Mouse (Mus musculus): ENCODE measurements around the gene Arid5b. TPM values are rescaled to one million over a fixed set of nuclear protein-coding genes. Genes with fewer than 3 reads are reported as not detected.
A peak's percentile ranks its signal among the peaks of the same experiment; 100 is the strongest.

Arid5b gene
- polyA plus RNA-seq, 1 experiment from 2014 or later, result 10.6 TPM

DNA sequence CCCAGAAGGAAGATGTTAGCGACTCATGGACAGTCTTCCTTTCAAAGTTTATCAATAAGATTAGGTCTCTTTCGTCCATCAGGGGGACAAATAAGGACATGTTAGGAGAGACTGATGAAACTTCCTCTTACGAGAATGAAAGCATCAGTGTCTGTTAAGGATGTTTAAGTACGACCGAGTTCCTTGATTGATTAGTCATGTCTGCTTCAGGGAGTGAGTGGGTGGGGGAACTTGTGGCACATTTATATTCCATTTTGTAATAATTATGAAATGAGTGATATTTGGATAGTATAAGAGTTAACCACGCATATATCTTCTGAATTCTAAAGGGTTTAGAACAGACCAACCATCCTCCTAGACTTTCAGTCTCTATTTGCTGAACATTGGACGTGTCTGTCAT, 22.5 kb upstream of the Arid5b start:
- no peaks in the 10 kb centered on the region for H3K36me3 ChIP-seq (ENCODE audit: control insufficient read depth, insufficient read depth, low read length)
- ATAC-seq, result no peak
- H3K9me3 ChIP-seq (replicated peaks; ENCODE audit: control insufficient read depth, low read length), result no peaks in the 10 kb centered on the region
- no peak overlapping the region for H3K4me3 ChIP-seq (ENCODE audit: low read depth, low read length)
- H3K9ac ChIP-seq (ENCODE audit: low read length), result no peak overlapping the region
- no peaks in the 10 kb centered on the region for H3K27me3 ChIP-seq (replicated peaks; ENCODE audit: control insufficient read depth, insufficient read depth, low read length)
- H3K4me1 ChIP-seq (ENCODE audit: control insufficient read depth, insufficient read depth, low read length), result no peaks in the 10 kb centered on the region
- 91% methylated on average over 7 of the region's 7 CpGs for WGBS
- no peak for DNase-seq (ENCODE audit: low spot score)
- no peak overlapping the region for H3K4me2 ChIP-seq (ENCODE audit: low read length)
- no peak overlapping the region for H3K27ac ChIP-seq (ENCODE audit: low read depth, low read length)

DNA sequence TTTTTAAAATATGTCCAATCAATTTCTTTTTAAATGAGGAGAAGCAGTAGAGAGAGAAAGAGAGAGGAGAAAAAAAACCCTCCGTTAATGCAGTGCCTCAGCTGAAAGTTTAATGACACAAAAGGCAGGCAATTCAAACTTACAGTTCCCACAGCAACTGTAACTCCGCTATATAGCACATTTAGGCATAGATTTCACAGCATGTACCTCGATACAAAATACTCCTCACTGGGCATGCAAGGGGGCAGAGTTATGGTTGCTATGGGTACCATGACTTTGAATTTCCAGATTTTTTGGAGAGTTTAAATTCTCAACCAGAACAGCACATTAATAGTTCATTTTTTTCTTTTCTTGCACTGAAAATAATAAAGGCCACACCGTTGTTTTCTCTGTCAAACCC, 10.9 kb upstream of the Arid5b start:
- Histone ChIP-seq H3K9me3 (replicated peaks; ENCODE audit: control insufficient read depth, low read length) (no peaks in the 10 kb centered on the region; the same call in 1 of the 2 replicates), H3K36me3 (ENCODE audit: control insufficient read depth, insufficient read depth, low read length) (no peaks in the 10 kb centered on the region), H3K4me3 (ENCODE audit: low read depth, low read length) (no peak overlapping the region), H3K4me2 (ENCODE audit: low read length) (no peak overlapping the region), H3K4me1 (ENCODE audit: control insufficient read depth, insufficient read depth, low read length) (no peaks in the 10 kb centered on the region), H3K9ac (ENCODE audit: low read length) (no peak overlapping the region), H3K27ac (ENCODE audit: low read depth, low read length) (no peak overlapping the region), H3K27me3 (replicated peaks; ENCODE audit: control insufficient read depth, insufficient read depth, low read length) (no peaks in the 10 kb centered on the region)
- DNase-seq (ENCODE audit: low spot score), result no peak
- 84% methylated on average over 4 of the region's 4 CpGs for WGBS
- no peak for ATAC-seq

GRCm38 (mm10) chr10:68282466-68283391, 4.2 kb upstream of the Arid5b start:
- Histone ChIP-seq H3K9ac (ENCODE audit: low read length) (peak overlapping the region; percentile 38; the same call in 1 of the 2 replicates), H3K4me3 (ENCODE audit: low read depth, low read length) (peak overlapping the region; percentile 28), H3K4me2 (ENCODE audit: low read length) (peak overlapping the region; percentile 70), H3K36me3 (ENCODE audit: control insufficient read depth, insufficient read depth, low read length) (no peaks in the 10 kb centered on the region), H3K4me1 (ENCODE audit: control insufficient read depth, insufficient read depth, low read length) (peaks cover 6% of the 10 kb centered on the region; the same call in 1 of the 2 replicates), H3K27ac (ENCODE audit: low read depth, low read length) (no peak overlapping the region), H3K9me3 (replicated peaks; ENCODE audit: control insufficient read depth, low read length) (no peaks in the 10 kb centered on the region), H3K27me3 (replicated peaks; ENCODE audit: control insufficient read depth, insufficient read depth, low read length) (no peaks in the 10 kb centered on the region)
- 1% methylated on average over 27 of the region's 27 CpGs for WGBS
- ATAC-seq (peak; percentile 72), DNase-seq (ENCODE audit: low spot score) (peak; percentile 83)

DNA sequence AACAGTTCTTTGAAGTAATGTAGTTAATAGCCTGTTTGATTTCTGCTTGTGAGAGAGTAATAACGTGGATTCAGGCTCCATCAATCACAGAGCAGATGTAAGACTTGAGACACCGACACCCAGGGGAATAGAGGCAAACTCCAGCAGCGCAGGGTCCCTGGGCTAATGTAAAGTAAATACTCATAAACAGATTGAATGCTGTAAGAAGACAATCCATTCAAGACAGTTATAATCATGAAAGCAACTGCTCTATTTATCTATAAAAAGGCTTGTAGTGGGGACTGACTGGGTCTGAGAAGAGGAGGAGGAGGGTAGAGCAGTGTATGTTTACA, 3.2 kb upstream of the Arid5b start:
- DNase-seq (ENCODE audit: low spot score), result peak; percentile 28
- no peak for ATAC-seq
- 27% methylated on average over 3 of the region's 3 CpGs for WGBS

GRCm38 (mm10) chr10:68281076-68281774, 2.7 kb upstream of the Arid5b start:
- DNase-seq (ENCODE audit: low spot score) (peak; percentile 33), ATAC-seq (no peak)
- no peaks in the 10 kb centered on the region for H3K9me3 ChIP-seq (replicated peaks; ENCODE audit: control insufficient read depth, low read length)
- no peak overlapping the region for H3K4me3 ChIP-seq (ENCODE audit: low read depth, low read length)
- H3K27ac ChIP-seq (ENCODE audit: low read depth, low read length), result no peak overlapping the region
- H3K27me3 ChIP-seq (replicated peaks; ENCODE audit: control insufficient read depth, insufficient read depth, low read length), result no peaks in the 10 kb centered on the region
- H3K36me3 ChIP-seq (ENCODE audit: control insufficient read depth, insufficient read depth, low read length), result no peaks in the 10 kb centered on the region
- H3K4me1 ChIP-seq (ENCODE audit: control insufficient read depth, insufficient read depth, low read length), result peaks cover 6% of the 10 kb centered on the region; the same call in 1 of the 2 replicates
- no peak overlapping the region for H3K9ac ChIP-seq (ENCODE audit: low read length)
- WGBS, result 43% methylated on average over 6 of the region's 6 CpGs
- no peak overlapping the region for H3K4me2 ChIP-seq (ENCODE audit: low read length)

More for the DNA sequence above, 3.2 kb upstream of the Arid5b start:
- no peaks in the 10 kb centered on the region for H3K36me3 ChIP-seq (ENCODE audit: control insufficient read depth, insufficient read depth, low read length)
- no peak overlapping the region for H3K27ac ChIP-seq (ENCODE audit: low read depth, low read length)
- H3K27me3 ChIP-seq (replicated peaks; ENCODE audit: control insufficient read depth, insufficient read depth, low read length), result no peaks in the 10 kb centered on the region
- no peaks in the 10 kb centered on the region for H3K9me3 ChIP-seq (replicated peaks; ENCODE audit: control insufficient read depth, low read length)
- no peak overlapping the region for H3K9ac ChIP-seq (ENCODE audit: low read length)
- no peak overlapping the region for H3K4me3 ChIP-seq (ENCODE audit: low read depth, low read length)
- no peak overlapping the region for H3K4me2 ChIP-seq (ENCODE audit: low read length)
- H3K4me1 ChIP-seq (ENCODE audit: control insufficient read depth, insufficient read depth, low read length), result peaks cover 6% of the 10 kb centered on the region; the same call in 1 of the 2 replicates

GRCm38 (mm10) chr10:68279516-68280501, 1.3 kb upstream of the Arid5b start:
- Histone ChIP-seq H3K9me3 (replicated peaks; ENCODE audit: control insufficient read depth, low read length) (no peaks in the 10 kb centered on the region), H3K36me3 (ENCODE audit: control insufficient read depth, insufficient read depth, low read length) (no peaks in the 10 kb centered on the region), H3K4me1 (ENCODE audit: control insufficient read depth, insufficient read depth, low read length) (peaks cover 6% of the 10 kb centered on the region; the same call in 1 of the 2 replicates), H3K27me3 (replicated peaks; ENCODE audit: control insufficient read depth, insufficient read depth, low read length) (no peaks in the 10 kb centered on the region), H3K9ac (ENCODE audit: low read length) (peak overlapping the region; percentile 71), H3K4me3 (ENCODE audit: low read depth, low read length) (peak overlapping the region; percentile 58), H3K4me2 (ENCODE audit: low read length) (peak overlapping the region; percentile 95), H3K27ac (ENCODE audit: low read depth, low read length) (peak overlapping the region; percentile 82)
- peak; percentile 85 for DNase-seq (ENCODE audit: low spot score)
- peak; percentile 20; the same call in 1 of the 2 replicates for ATAC-seq
- WGBS, result under 1% methylated on average over 41 of the region's 41 CpGs

GRCm38 (mm10) chr10:68277671-68278151, 829 bp downstream of the Arid5b start:
- no peaks in the 10 kb centered on the region for H3K27me3 ChIP-seq (replicated peaks; ENCODE audit: control insufficient read depth, insufficient read depth, low read length)
- peak overlapping the region; percentile 58 for H3K4me3 ChIP-seq (ENCODE audit: low read depth, low read length)
- no peaks in the 10 kb centered on the region for H3K36me3 ChIP-seq (ENCODE audit: control insufficient read depth, insufficient read depth, low read length)
- peak overlapping the region; percentile 95 for H3K4me2 ChIP-seq (ENCODE audit: low read length)
- peak; percentile 35 for ATAC-seq
- H3K9me3 ChIP-seq (replicated peaks; ENCODE audit: control insufficient read depth, low read length), result no peaks in the 10 kb centered on the region
- under 1% methylated on average over 15 of the region's 15 CpGs for WGBS
- H3K4me1 ChIP-seq (ENCODE audit: control insufficient read depth, insufficient read depth, low read length), result peaks cover 2% of the 10 kb centered on the region; the same call in 1 of the 2 replicates
- DNase-seq (ENCODE audit: low spot score), result peak; percentile 76
- peak overlapping the region; percentile 71 for H3K9ac ChIP-seq (ENCODE audit: low read length)
- H3K27ac ChIP-seq (ENCODE audit: low read depth, low read length), result peak overlapping the region; percentile 58

DNA sequence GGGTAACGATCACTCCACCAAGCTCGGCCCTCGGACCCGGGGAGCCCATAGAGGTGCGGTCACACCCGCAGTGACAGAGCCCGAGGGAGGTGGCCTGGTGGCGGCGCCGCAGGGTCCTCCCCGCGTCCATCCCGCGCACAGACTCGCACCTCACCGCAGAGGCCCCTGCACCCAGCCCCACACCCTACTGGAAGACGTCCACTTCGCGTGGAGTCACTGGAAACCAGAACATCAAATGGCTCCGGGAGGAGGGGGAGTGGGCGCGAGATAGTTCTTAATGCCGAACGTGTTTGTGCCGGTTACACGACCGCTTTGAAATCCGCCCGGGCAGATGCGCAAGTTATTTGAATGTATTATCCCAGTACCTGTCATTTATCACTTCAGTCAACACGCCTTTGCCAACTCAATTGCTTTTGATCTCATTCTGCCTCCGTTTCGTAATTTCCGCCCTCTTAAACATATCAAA, 1.5 kb downstream of the Arid5b start:
- H3K4me3 ChIP-seq (ENCODE audit: low read depth, low read length), result peak overlapping the region; percentile 58
- peak overlapping the region; percentile 95 for H3K4me2 ChIP-seq (ENCODE audit: low read length)
- H3K27ac ChIP-seq (ENCODE audit: low read depth, low read length), result peak overlapping the region; percentile 60
- peak; percentile 47 for ATAC-seq
- peak overlapping the region; percentile 70 for H3K9ac ChIP-seq (ENCODE audit: low read length)
- no peaks in the 10 kb centered on the region; the same call in 1 of the 2 replicates for H3K4me1 ChIP-seq (ENCODE audit: control insufficient read depth, insufficient read depth, low read length)
- H3K27me3 ChIP-seq (replicated peaks; ENCODE audit: control insufficient read depth, insufficient read depth, low read length), result no peaks in the 10 kb centered on the region
- H3K9me3 ChIP-seq (replicated peaks; ENCODE audit: control insufficient read depth, low read length), result no peaks in the 10 kb centered on the region
- no peaks in the 10 kb centered on the region for H3K36me3 ChIP-seq (ENCODE audit: control insufficient read depth, insufficient read depth, low read length)
- under 1% methylated on average over 34 of the region's 34 CpGs for WGBS
- DNase-seq (ENCODE audit: low spot score), result peak; percentile 58

All from forebrain, embryonic 14.5 days (tissue).